Mouse (Mus musculus): ENCODE data around the gene Qk. TPM values are rescaled to one million over a fixed set of nuclear protein-coding genes. Genes with fewer than 3 reads are reported as not detected.

Qk gene
- polyA plus RNA-seq, 2 experiments = 9.5 to 29.4 TPM

DNA sequence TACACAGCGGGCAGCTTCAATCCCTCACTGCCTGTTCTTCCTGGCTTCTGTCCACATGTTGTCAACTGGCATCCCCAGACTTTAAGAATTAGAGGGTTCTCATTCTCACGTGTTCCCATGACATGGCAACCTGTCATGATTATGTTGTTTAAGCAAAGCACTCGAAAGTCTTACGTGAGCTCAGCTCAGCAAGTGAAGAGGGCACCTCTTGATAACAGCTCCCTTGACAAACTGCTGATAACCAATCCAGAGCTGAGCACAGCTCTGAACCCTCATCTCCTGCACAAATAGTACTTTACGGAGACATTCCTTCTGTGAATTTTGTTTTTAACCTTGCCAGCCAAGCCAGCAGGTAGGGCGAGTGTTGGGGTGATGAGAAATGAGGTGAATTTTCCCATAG is 159.2 kb downstream of the Qk start:
- no peaks in the 10 kb centered on the region for H3K4me1 ChIP-seq (replicated peaks; ENCODE audit: control insufficient read depth in 2 of 2, insufficient read depth in 2 of 2, low read length in 1 of 2)
- H3K9ac ChIP-seq (replicated peaks) = no peak overlapping the region
- H3K4me3 ChIP-seq (ENCODE audit: insufficient read depth in 1 of 2, low read depth in 2 of 2, low read length in 2 of 2) = no peak overlapping the region
- ATAC-seq (ENCODE audit: insufficient read depth) (no peak), DNase-seq (ENCODE audit: low read depth in 3 of 3, low spot score in 3 of 3) (no peak)
- WGBS (ENCODE audit: insufficient replicate concordance) = 54% methylated on average over 6 of the region's 6 CpGs
- H3K27ac ChIP-seq = no peak overlapping the region
- H3K36me3 ChIP-seq (replicated peaks; ENCODE audit: control insufficient read depth, insufficient read depth, low read depth) = no peaks in the 10 kb centered on the region
- no peak overlapping the region for H3K4me2 ChIP-seq (ENCODE audit: low read depth)
- TF ChIP-seq EP300 (IDR thresholded peaks at IDR 0.05; ENCODE audit: low read depth) (no peak), CTCF (IDR thresholded peaks at IDR 0.05; ENCODE audit: low read depth) (no peak)
- H3K9me3 ChIP-seq (ENCODE audit: control insufficient read depth, low read length) = no peaks in the 10 kb centered on the region
- no peaks in the 10 kb centered on the region for H3K27me3 ChIP-seq (ENCODE audit: control insufficient read depth, insufficient read depth, low read length)

GRCm38 (mm10) chr17:10152808-10153413 is 166.7 kb downstream of the Qk start:
- WGBS (ENCODE audit: insufficient replicate concordance) = 58% methylated on average over 8 of the region's 8 CpGs
- no peak overlapping the region for H3K4me2 ChIP-seq (ENCODE audit: low read depth)
- DNase-seq (ENCODE audit: low read depth in 3 of 3, low spot score in 3 of 3) = no peak

More at GRCm38 (mm10) chr17:10152808-10153413, 166.7 kb downstream of the Qk start:
- Histone ChIP-seq H3K9me3 (ENCODE audit: control insufficient read depth, low read length) (no peaks in the 10 kb centered on the region), H3K4me3 (ENCODE audit: insufficient read depth in 1 of 2, low read depth in 2 of 2, low read length in 2 of 2) (no peak overlapping the region), H3K36me3 (replicated peaks; ENCODE audit: control insufficient read depth, insufficient read depth, low read depth) (no peaks in the 10 kb centered on the region), H3K4me1 (replicated peaks; ENCODE audit: control insufficient read depth in 2 of 2, insufficient read depth in 2 of 2, low read length in 1 of 2) (no peaks in the 10 kb centered on the region), H3K27me3 (ENCODE audit: control insufficient read depth, insufficient read depth, low read length) (no peaks in the 10 kb centered on the region), H3K9ac (replicated peaks) (no peak overlapping the region), H3K27ac (no peak overlapping the region)
- ATAC-seq (ENCODE audit: insufficient read depth) = no peak
- TF ChIP-seq CTCF (IDR thresholded peaks at IDR 0.05; ENCODE audit: low read depth) = no peak
- TF ChIP-seq EP300 (IDR thresholded peaks at IDR 0.05; ENCODE audit: low read depth) = no peak
